Mouse (Mus musculus) kidney, adult 2 months (tissue): ENCODE results near the gene Adgrg6.

Experiments
- CTCF ChIP-seq: fragments of 200-500 bp; conservative IDR thresholded peaks from 2 replicates; pipeline ENCODE4 v1.5.1; 2011; ENCODE audit warnings: low read depth, mild to moderate bottlenecking, control low read depth, low read length, moderate library complexity, mixed read lengths; ENCODE audit not compliant: insufficient read depth, insufficient read length
- POLR2A ChIP-seq: fragments of 200-500 bp; IDR thresholded peaks from one replicate; pipeline ENCODE4 v1.6.1; 2011; ENCODE audit warnings: low read depth, low read length, control low read depth

GRCm38 (mm10) chr10:14459819-14460218, 85.6 kb downstream of the Adgrg6 start:
- TF ChIP-seq CTCF (no peak), POLR2A (no peak)
